Mouse (Mus musculus) spleen, postnatal 4 days (tissue): ENCODE data around the gene Rinl.
A peak's percentile ranks its signal among the peaks of the same experiment; 100 is the strongest.

Experiments used
- DNase-seq, 2 experiments: peaks; one replicate each; pipeline ENCODE4 v3.0.0; 2022; ENCODE audit warnings: low spot score in 2 of 2

Rinl gene

DNA sequence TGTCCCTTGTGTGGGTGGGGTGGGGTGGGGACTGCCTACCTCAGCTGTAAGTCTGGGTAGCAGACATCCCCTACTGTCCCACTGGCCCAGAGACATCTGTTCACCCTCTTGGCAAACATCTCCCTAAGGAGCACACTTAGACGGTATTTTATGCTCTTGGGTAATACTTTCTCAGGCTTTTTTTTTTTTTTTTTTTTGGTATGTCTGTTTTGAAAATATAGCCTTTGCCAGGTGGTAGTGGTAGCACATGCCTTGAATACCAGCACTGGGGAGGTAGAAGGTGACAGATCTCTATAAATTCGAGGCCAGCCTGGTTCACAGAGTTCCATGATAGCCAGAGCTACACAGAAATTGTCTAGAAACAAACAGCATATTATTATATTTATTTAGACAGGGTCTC is 35.2 kb downstream of the Rinl start:
- no peak for DNase-seq

GRCm38 (mm10) chr7:28824941-28825685 is 36.3 kb downstream of the Rinl start, which contains the start of gene Ech1:
Gene Ech1 (plus strand): TSS chr7:28825217.
- peak; percentile 91 to 94 for DNase-seq

DNA sequence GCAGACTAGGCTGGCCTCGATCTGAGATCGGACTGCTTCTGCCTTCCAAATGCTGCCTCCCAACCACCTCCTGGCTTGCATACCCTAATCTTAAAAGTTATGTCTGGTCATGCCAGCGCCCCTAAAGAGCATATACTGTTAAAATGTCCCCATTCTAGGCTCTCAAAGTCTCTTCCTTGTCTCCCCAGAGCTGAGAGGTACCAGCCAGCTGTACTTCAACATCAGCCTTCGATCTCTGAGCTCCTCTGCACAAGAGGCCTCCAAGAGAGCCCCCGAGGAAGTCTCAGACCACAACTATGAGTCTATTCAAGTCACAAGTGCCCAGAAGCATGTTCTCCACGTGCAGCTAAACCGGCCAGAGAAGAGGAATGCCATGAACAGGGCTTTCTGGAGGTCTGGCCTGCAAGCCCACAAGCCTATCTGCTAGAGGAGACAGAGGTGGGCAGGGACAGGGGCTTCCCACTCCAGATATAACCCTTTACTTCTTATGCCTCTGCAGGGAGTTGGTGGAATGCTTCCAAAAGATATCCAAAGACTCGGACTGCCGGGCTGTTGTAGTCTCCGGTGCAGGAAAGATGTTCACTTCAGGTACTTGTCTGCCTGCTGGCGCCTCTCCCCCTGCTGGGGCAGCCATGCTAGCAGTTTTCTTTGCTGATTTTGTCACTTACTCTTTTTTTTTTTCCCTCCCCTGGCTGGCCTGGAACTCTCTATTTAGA is 37.1 kb downstream of the Rinl start:
- peak in 1 of 2 experiments; percentile 69 for DNase-seq

DNA sequence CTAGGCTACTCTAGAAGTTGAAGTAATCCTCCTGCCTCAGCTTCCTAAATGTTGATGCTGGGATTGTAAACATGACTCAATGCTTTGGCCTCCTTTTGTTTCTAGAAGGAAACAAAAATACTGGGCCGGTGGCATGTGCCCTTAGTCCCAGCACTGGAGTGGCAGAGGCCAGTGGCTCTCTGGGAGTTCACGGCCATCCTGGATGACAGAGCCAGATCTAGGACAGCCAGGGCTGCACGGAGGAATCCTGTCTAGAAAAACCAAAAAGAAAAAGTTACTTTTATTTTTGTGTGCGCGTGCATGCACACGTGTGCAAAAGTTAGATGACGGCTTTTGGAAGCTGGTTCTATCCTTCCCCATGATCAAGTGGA is 37.6 kb downstream of the Rinl start:
- no peak for DNase-seq

- DNase-seq, result no peak
These were observed 38.6 kb downstream of the Rinl start for GRCm38 (mm10) chr7:28827338-28827737.

DNA sequence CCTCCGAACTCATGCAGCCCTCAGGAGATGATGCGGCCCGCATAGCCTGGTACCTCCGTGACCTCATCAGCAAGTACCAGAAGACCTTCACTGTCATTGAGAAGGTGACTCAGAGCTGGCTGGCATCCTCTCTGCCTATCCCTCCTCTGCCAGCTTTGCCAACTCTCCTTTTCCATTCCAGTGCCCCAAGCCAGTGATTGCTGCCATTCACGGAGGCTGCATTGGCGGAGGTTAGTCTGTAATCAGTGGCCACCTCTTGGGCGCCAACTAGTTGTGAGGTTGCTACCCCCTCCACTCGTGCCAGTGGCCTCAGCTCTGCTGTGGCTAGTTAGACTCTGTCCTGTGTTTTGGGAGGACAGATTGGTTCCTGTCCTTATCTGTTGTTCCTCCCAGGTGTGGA is 41.1 kb downstream of the Rinl start:
- DNase-seq, result no peak

DNA sequence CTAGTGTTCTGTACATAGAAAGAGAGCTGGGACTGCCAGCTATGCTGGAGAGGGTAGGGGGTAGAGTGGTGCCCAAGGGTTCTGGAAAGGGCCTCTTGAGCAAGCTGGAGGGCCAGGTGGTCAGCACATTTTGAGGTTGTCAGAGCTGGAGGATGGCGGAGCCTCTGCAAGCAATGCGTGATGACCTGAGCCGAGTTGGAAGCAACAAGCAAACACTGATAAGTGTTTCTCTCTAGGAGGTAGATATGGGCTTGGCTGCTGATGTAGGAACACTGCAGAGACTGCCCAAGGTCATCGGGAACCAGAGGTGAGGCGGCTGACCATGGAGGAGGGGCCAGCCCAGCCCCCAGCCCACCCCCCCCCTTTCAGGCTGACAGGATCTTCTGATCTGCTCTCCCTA is 42.2 kb downstream of the Rinl start:
- peak in 1 of 2 experiments; percentile 52 for DNase-seq

- DNase-seq, result peak in 1 of 2 experiments; percentile 62
These were observed 42.8 kb downstream of the Rinl start for GRCm38 (mm10) chr7:28831411-28832125.

DNA sequence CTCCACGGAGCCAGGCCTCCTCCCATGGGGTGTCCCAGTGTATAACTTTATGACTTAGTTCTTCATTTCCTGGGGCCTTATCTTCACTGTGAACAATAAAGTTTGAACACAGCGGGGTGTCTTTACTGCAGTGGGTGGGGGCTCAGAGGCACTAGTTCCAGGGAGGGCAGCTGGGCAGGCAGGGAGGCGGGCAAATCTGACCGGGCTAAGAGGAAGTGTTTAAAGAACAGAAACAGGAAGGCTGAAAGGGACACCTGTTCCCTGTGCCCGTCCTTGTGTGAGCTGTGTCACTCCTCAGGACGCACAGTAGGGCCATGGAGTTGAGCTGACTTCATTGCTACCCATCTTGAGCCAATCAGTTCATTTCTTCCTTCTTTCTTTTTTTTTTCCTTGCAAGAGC is 43.4 kb downstream of the Rinl start:
- no peak for DNase-seq

- DNase-seq, result peak in 1 of 2 experiments; percentile 57
These were observed 45.1 kb downstream of the Rinl start, which contains the start of gene Lgals4 for GRCm38 (mm10) chr7:28833723-28834347. Gene Lgals4 (plus strand): TSS chr7:28833854.

- peak in 1 of 2 experiments; percentile 55 for DNase-seq
These were observed 48.2 kb downstream of the Rinl start for GRCm38 (mm10) chr7:28836936-28837335.

DNA sequence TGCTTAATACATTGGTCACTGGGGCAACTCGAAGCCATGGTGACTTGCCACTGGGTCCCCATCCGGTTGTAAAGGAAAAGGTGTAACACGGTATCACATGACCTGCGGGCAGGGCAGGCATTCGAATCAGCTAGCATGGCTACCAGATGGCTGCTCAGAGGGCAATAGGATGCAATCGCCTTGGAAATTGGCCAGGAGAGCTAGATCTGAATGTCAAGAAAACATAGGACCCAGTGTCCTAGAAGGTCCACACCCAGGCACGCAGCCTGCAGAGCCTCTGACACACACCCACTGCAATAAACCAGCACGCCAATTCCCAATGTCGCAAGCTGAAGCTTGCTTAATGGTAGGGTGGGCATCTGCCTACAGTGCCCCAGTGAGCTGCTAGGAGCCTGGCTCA is 49.6 kb downstream of the Rinl start:
- DNase-seq, result peak in 1 of 2 experiments; percentile 58

GRCm38 (mm10) chr7:28847273-28847672 is 58.5 kb downstream of the Rinl start:
- DNase-seq, result no peak
